Mouse (Mus musculus) myocyte (in vitro differentiated cells): ENCODE results near the gene Sh3kbp1. TPM values are rescaled to one million over a fixed set of nuclear protein-coding genes. Genes with fewer than 3 reads are reported as not detected.

Experiments used
- H3K27me3 ChIP-seq: one replicate; pipeline ENCODE4 v1.6.1; 2011; ENCODE audit not compliant: control insufficient read depth, insufficient read depth, insufficient read length
- H3K36me3 ChIP-seq: one replicate; pipeline ENCODE4 v1.6.1; 2011; ENCODE audit not compliant: control insufficient read depth, insufficient read depth
- H3K4me2 ChIP-seq: one replicate; pipeline ENCODE4 v1.6.1; 2011; ENCODE audit warnings: low read depth, control low read depth
- H3K4me3 ChIP-seq: one replicate; pipeline ENCODE4 v1.5.1; 2011; ENCODE audit warnings: mild to moderate bottlenecking, control low read depth, moderate library complexity
- H3K79me2 ChIP-seq: one replicate; pipeline ENCODE4 v1.6.1; 2011; ENCODE audit not compliant: control insufficient read depth, insufficient read depth
- H3ac ChIP-seq: one replicate; pipeline ENCODE4 v1.6.1; 2011; ENCODE audit not compliant: control insufficient read depth, insufficient read length
- CEBPB ChIP-seq: IDR thresholded peaks from 2 replicates; pipeline ENCODE4 v1.6.1; 2011; ENCODE audit warnings: mild to moderate bottlenecking, moderate library complexity; ENCODE audit not compliant: poor library complexity, insufficient read depth, severe bottlenecking
- E2F4 ChIP-seq: IDR thresholded peaks from one replicate; pipeline ENCODE4 v1.6.1; 2011; ENCODE audit warnings: mild to moderate bottlenecking, control low read depth, moderate library complexity; ENCODE audit not compliant: insufficient read depth
- MAX ChIP-seq: IDR thresholded peaks from one replicate; pipeline ENCODE4 v1.6.1; 2011; ENCODE audit warnings: low read depth, mild to moderate bottlenecking, control low read depth
- MYOD1 ChIP-seq, 3 experiments: IDR thresholded peaks; one replicate each; pipeline ENCODE4 v1.6.1; 2011; ENCODE audit warnings: control low read depth in 2 of 3, low read depth in 2 of 3, mild to moderate bottlenecking in 2 of 3, moderate library complexity in 1 of 3; ENCODE audit not compliant: insufficient read length in 2 of 3, control insufficient read depth in 1 of 3
- MYOG ChIP-seq, 3 experiments: IDR thresholded peaks; one replicate each; pipeline ENCODE4 v1.6.1; 2011; ENCODE audit warnings: control low read depth in 2 of 3, low read depth in 2 of 3, mild to moderate bottlenecking in 2 of 3; ENCODE audit not compliant: insufficient read length in 2 of 3, control insufficient read depth in 1 of 3, insufficient read depth in 1 of 3
- POLR2A ChIP-seq: IDR thresholded peaks from one replicate; pipeline ENCODE4 v1.6.1; 2011; ENCODE audit warnings: low read depth, mild to moderate bottlenecking, control low read depth, moderate library complexity; ENCODE audit not compliant: insufficient read length
- POLR2AphosphoS2 ChIP-seq: IDR thresholded peaks from one replicate; pipeline ENCODE4 v1.6.1; 2011; ENCODE audit warnings: low read depth, control low read depth; ENCODE audit not compliant: insufficient read length
- REST ChIP-seq: IDR thresholded peaks from one replicate; pipeline ENCODE4 v1.6.1; 2011; ENCODE audit warnings: mild to moderate bottlenecking, control low read depth, moderate library complexity; ENCODE audit not compliant: insufficient read depth, insufficient read length
- SRF ChIP-seq: IDR thresholded peaks from one replicate; pipeline ENCODE4 v1.6.1; 2011; ENCODE audit warnings: low read depth; ENCODE audit not compliant: control insufficient read depth, insufficient read length
- TCF12 ChIP-seq: IDR thresholded peaks from one replicate; pipeline ENCODE4 v1.6.1; 2011; ENCODE audit warnings: mild to moderate bottlenecking, control low read depth; ENCODE audit not compliant: poor library complexity, insufficient read depth, severe bottlenecking
- TCF3 ChIP-seq: IDR thresholded peaks from one replicate; pipeline ENCODE4 v1.6.1; 2011; ENCODE audit warnings: low read depth, control low read depth; ENCODE audit not compliant: insufficient read length
- USF1 ChIP-seq: IDR thresholded peaks from one replicate; pipeline ENCODE4 v1.6.1; 2011; ENCODE audit warnings: low read depth, mild to moderate bottlenecking, control low read depth, moderate library complexity
- polyA plus RNA-seq: library from polyadenylated mRNA; unstranded; fragments of >200 nt; fragmentation: generic; extraction: Trizol; gene quantifications from one replicate; pipeline ENCODE4 v1.2.1, GENCODE M21; 2012; ENCODE audit warnings: missing spikeins

Gene Sh3kbp1
- polyA plus RNA-seq, 1 experiment = 31.7 TPM

GRCm38 (mm10) chrX:159969025-159969424 is 342.0 kb downstream of the Sh3kbp1 start:
- Histone ChIP-seq H3K4me3 (no peak overlapping the region), H3K27me3 (no peaks in the 10 kb centered on the region), H3ac (no peak overlapping the region), H3K4me2 (no peak overlapping the region), H3K79me2 (no peaks in the 10 kb centered on the region), H3K36me3 (no peaks in the 10 kb centered on the region)
- TF ChIP-seq TCF3 (no peak), USF1 (no peak), POLR2AphosphoS2 (no peak), SRF (no peak), MYOD1 (IDR thresholded peaks at IDR 0.05; ENCODE audit: control insufficient read depth in 1 of 3, insufficient read length in 2 of 3, low read depth in 2 of 3) (no peak), TCF12 (no peak), MYOG (IDR thresholded peaks at IDR 0.05; ENCODE audit: control insufficient read depth in 1 of 3, insufficient read depth in 1 of 3, insufficient read length in 2 of 3, low read depth in 2 of 3) (no peak), REST (no peak), CEBPB (no peak), MAX (no peak)

- Histone ChIP-seq H3K36me3 (no peaks in the 10 kb centered on the region), H3K79me2 (no peaks in the 10 kb centered on the region), H3K4me2 (no peak overlapping the region), H3K4me3 (no peak overlapping the region), H3K27me3 (no peaks in the 10 kb centered on the region), H3ac (no peak overlapping the region)
- TF ChIP-seq MAX = no peak
- no peak for TF ChIP-seq MYOD1 (IDR thresholded peaks at IDR 0.05; ENCODE audit: control insufficient read depth in 1 of 3, insufficient read length in 2 of 3, low read depth in 2 of 3)
- no peak for TF ChIP-seq USF1
These were observed 344.2 kb downstream of the Sh3kbp1 start for GRCm38 (mm10) chrX:159971091-159971779.

GRCm38 (mm10) chrX:159973730-159974129 is 346.7 kb downstream of the Sh3kbp1 start:
- no peaks in the 10 kb centered on the region for H3K79me2 ChIP-seq
- TF ChIP-seq CEBPB (no peak), SRF (no peak)

GRCm38 (mm10) chrX:159976243-159976642 is 349.2 kb downstream of the Sh3kbp1 start:
- Histone ChIP-seq H3K79me2 (no peaks in the 10 kb centered on the region), H3K36me3 (no peaks in the 10 kb centered on the region), H3K4me3 (no peak overlapping the region), H3K4me2 (no peak overlapping the region), H3K27me3 (no peaks in the 10 kb centered on the region), H3ac (no peak overlapping the region)
- TF ChIP-seq TCF12 = no peak
- TF ChIP-seq MAX = no peak
- TF ChIP-seq CEBPB = no peak
- no peak for TF ChIP-seq TCF3
- no peak for TF ChIP-seq MYOG (IDR thresholded peaks at IDR 0.05; ENCODE audit: control insufficient read depth in 1 of 3, insufficient read depth in 1 of 3, insufficient read length in 2 of 3, low read depth in 2 of 3)
- no peak for TF ChIP-seq USF1
- no peak for TF ChIP-seq E2F4
- no peak for TF ChIP-seq MYOD1 (IDR thresholded peaks at IDR 0.05; ENCODE audit: control insufficient read depth in 1 of 3, insufficient read length in 2 of 3, low read depth in 2 of 3)
- no peak for TF ChIP-seq REST
- TF ChIP-seq POLR2AphosphoS2 = no peak
- no peak for TF ChIP-seq SRF
- no peak for TF ChIP-seq POLR2A

More at GRCm38 (mm10) chrX:159973730-159974129, 346.7 kb downstream of the Sh3kbp1 start:
- Histone ChIP-seq H3ac (no peak overlapping the region), H3K4me2 (no peak overlapping the region), H3K27me3 (no peaks in the 10 kb centered on the region), H3K4me3 (no peak overlapping the region), H3K36me3 (no peaks in the 10 kb centered on the region)

- Histone ChIP-seq H3ac (no peak within 1 kb of the TSS), H3K4me3 (no peak within 1 kb of the TSS), H3K36me3 (no peaks in the 10 kb centered on the region), H3K79me2 (no peaks in the 10 kb centered on the region), H3K4me2 (no peak within 1 kb of the TSS), H3K27me3 (no peaks in the 10 kb centered on the region)
- TF ChIP-seq MYOD1 (IDR thresholded peaks at IDR 0.05; ENCODE audit: control insufficient read depth in 1 of 3, insufficient read length in 2 of 3, low read depth in 2 of 3) (no peak), POLR2AphosphoS2 (no peak), TCF3 (no peak), MAX (no peak), POLR2A (no peak), REST (no peak), E2F4 (no peak), SRF (no peak), CEBPB (no peak), MYOG (IDR thresholded peaks at IDR 0.05; ENCODE audit: control insufficient read depth in 1 of 3, insufficient read depth in 1 of 3, insufficient read length in 2 of 3, low read depth in 2 of 3) (no peak), TCF12 (no peak), USF1 (no peak)
These were observed 361.2 kb downstream of the Sh3kbp1 start, which contains the start of gene Map3k15 for GRCm38 (mm10) chrX:159988002-159988960. Gene Map3k15, plus strand, starts transcription at chrX:159988433.
